Mouse (Mus musculus): ENCODE data around the gene Ppip5k2. TPM values are rescaled to one million over a fixed set of nuclear protein-coding genes. Genes with fewer than 3 reads are reported as not detected.

The Ppip5k2 gene
- polyA plus RNA-seq, 1 experiment from 2014 or later = 56.0 TPM

GRCm38 (mm10) chr1:97745712-97746111 is 24.5 kb downstream of the Ppip5k2 start:
- Histone ChIP-seq H3K4me3 (no peak overlapping the region), H3K27ac (replicated peaks) (no peak overlapping the region), H3K36me3 (replicated peaks) (peaks cover 88% of the 10 kb centered on the region), H3K27me3 (replicated peaks; ENCODE audit: low read depth, poor library complexity, severe bottlenecking) (no peaks in the 10 kb centered on the region), H3K4me1 (no peaks in the 10 kb centered on the region), H3K9me3 (no peaks in the 10 kb centered on the region)
- no peak for DNase-seq (ENCODE audit: low spot score)
- WGBS = 91% methylated on average over 4 of the region's 4 CpGs

GRCm38 (mm10) chr1:97743063-97743462 is 27.1 kb downstream of the Ppip5k2 start:
- Histone ChIP-seq H3K27ac (replicated peaks) (no peak overlapping the region), H3K4me3 (no peak overlapping the region), H3K36me3 (replicated peaks) (peaks cover 85% of the 10 kb centered on the region), H3K9me3 (no peaks in the 10 kb centered on the region), H3K27me3 (replicated peaks; ENCODE audit: low read depth, poor library complexity, severe bottlenecking) (no peaks in the 10 kb centered on the region), H3K4me1 (no peaks in the 10 kb centered on the region)
- DNase-seq (ENCODE audit: low spot score) = no peak
- WGBS = 96% methylated on average over 1 of the region's 1 CpGs

GRCm38 (mm10) chr1:97729339-97729738 is 40.9 kb downstream of the Ppip5k2 start:
- Histone ChIP-seq H3K36me3 (replicated peaks) (peaks cover 71% of the 10 kb centered on the region), H3K27me3 (replicated peaks; ENCODE audit: low read depth, poor library complexity, severe bottlenecking) (no peaks in the 10 kb centered on the region), H3K9me3 (no peaks in the 10 kb centered on the region), H3K4me1 (no peaks in the 10 kb centered on the region), H3K4me3 (no peak overlapping the region), H3K27ac (replicated peaks) (no peak overlapping the region)
- WGBS = 86% methylated on average over 1 of the region's 1 CpGs
- DNase-seq (ENCODE audit: low spot score) = no peak

- Histone ChIP-seq H3K4me1 (no peaks in the 10 kb centered on the region), H3K9me3 (no peaks in the 10 kb centered on the region), H3K36me3 (replicated peaks) (peaks cover 63% of the 10 kb centered on the region), H3K27me3 (replicated peaks; ENCODE audit: low read depth, poor library complexity, severe bottlenecking) (no peaks in the 10 kb centered on the region), H3K27ac (replicated peaks) (no peak overlapping the region), H3K4me3 (no peak overlapping the region)
- no peak for DNase-seq (ENCODE audit: low spot score)
- 74% methylated on average over 2 of the region's 2 CpGs for WGBS
These were observed 43.5 kb downstream of the Ppip5k2 start for GRCm38 (mm10) chr1:97726730-97727129.

GRCm38 (mm10) chr1:97718440-97718839 is 51.8 kb downstream of the Ppip5k2 start:
- H3K4me3 ChIP-seq = no peak overlapping the region
- H3K9me3 ChIP-seq = no peaks in the 10 kb centered on the region
- H3K36me3 ChIP-seq (replicated peaks) = peaks cover 70% of the 10 kb centered on the region
- no peak overlapping the region for H3K27ac ChIP-seq (replicated peaks)
- H3K4me1 ChIP-seq = no peaks in the 10 kb centered on the region
- no peak for DNase-seq (ENCODE audit: low spot score)
- H3K27me3 ChIP-seq (replicated peaks; ENCODE audit: low read depth, poor library complexity, severe bottlenecking) = no peaks in the 10 kb centered on the region
- WGBS = 86% methylated on average over 9 of the region's 9 CpGs

GRCm38 (mm10) chr1:97714334-97714868 is 55.8 kb downstream of the Ppip5k2 start:
- DNase-seq (ENCODE audit: low spot score) = no peak
- Histone ChIP-seq H3K27ac (replicated peaks) (no peak overlapping the region), H3K27me3 (replicated peaks; ENCODE audit: low read depth, poor library complexity, severe bottlenecking) (no peaks in the 10 kb centered on the region), H3K36me3 (replicated peaks) (peaks cover 80% of the 10 kb centered on the region), H3K9me3 (no peaks in the 10 kb centered on the region), H3K4me3 (no peak overlapping the region), H3K4me1 (no peaks in the 10 kb centered on the region)
- WGBS = 90% methylated on average over 11 of the region's 11 CpGs

- H3K27me3 ChIP-seq (replicated peaks; ENCODE audit: low read depth, poor library complexity, severe bottlenecking) = no peaks in the 10 kb centered on the region
- no peaks in the 10 kb centered on the region for H3K9me3 ChIP-seq
- DNase-seq (ENCODE audit: low spot score) = no peak
- H3K4me1 ChIP-seq = no peaks in the 10 kb centered on the region
- peaks cover 72% of the 10 kb centered on the region for H3K36me3 ChIP-seq (replicated peaks)
- H3K4me3 ChIP-seq = no peak overlapping the region
- H3K27ac ChIP-seq (replicated peaks) = no peak overlapping the region
- WGBS = 96% methylated on average over 3 of the region's 3 CpGs
These were observed 59.7 kb downstream of the Ppip5k2 start for GRCm38 (mm10) chr1:97710520-97710919.

GRCm38 (mm10) chr1:97705389-97705788 is 64.8 kb downstream of the Ppip5k2 start:
- DNase-seq (ENCODE audit: low spot score) = no peak
- no peaks in the 10 kb centered on the region for H3K4me1 ChIP-seq
- H3K27ac ChIP-seq (replicated peaks) = no peak overlapping the region
- no peaks in the 10 kb centered on the region for H3K9me3 ChIP-seq
- H3K4me3 ChIP-seq = no peak overlapping the region
- peaks cover 44% of the 10 kb centered on the region for H3K36me3 ChIP-seq (replicated peaks)
- H3K27me3 ChIP-seq (replicated peaks; ENCODE audit: low read depth, poor library complexity, severe bottlenecking) = no peaks in the 10 kb centered on the region

GRCm38 (mm10) chr1:97704646-97705045 is 65.6 kb downstream of the Ppip5k2 start:
- Histone ChIP-seq H3K36me3 (replicated peaks) (peaks cover 38% of the 10 kb centered on the region), H3K4me3 (no peak overlapping the region), H3K9me3 (no peaks in the 10 kb centered on the region), H3K27me3 (replicated peaks; ENCODE audit: low read depth, poor library complexity, severe bottlenecking) (no peaks in the 10 kb centered on the region), H3K4me1 (no peaks in the 10 kb centered on the region), H3K27ac (replicated peaks) (no peak overlapping the region)
- DNase-seq (ENCODE audit: low spot score) = no peak
- 93% methylated on average over 1 of the region's 1 CpGs for WGBS

- Histone ChIP-seq H3K4me1 (peaks cover 9% of the 10 kb centered on the region), H3K27me3 (replicated peaks; ENCODE audit: low read depth, poor library complexity, severe bottlenecking) (no peaks in the 10 kb centered on the region), H3K36me3 (replicated peaks) (peaks cover 2% of the 10 kb centered on the region; the same call in 1 of the 2 replicates), H3K27ac (replicated peaks) (peak overlapping the region; percentile 55), H3K4me3 (peak overlapping the region; percentile 16; the same call in 1 of the 2 replicates), H3K9me3 (no peaks in the 10 kb centered on the region)
- WGBS = 18% methylated on average over 11 of the region's 11 CpGs
- DNase-seq (ENCODE audit: low spot score) = peak; percentile 11
These were observed 71.1 kb downstream of the Ppip5k2 start for GRCm38 (mm10) chr1:97698956-97699570.

GRCm38 (mm10) chr1:97697273-97697672 is 72.9 kb downstream of the Ppip5k2 start:
- Histone ChIP-seq H3K36me3 (replicated peaks) (no peaks in the 10 kb centered on the region), H3K27ac (replicated peaks) (no peak overlapping the region), H3K4me3 (no peak overlapping the region), H3K9me3 (no peaks in the 10 kb centered on the region), H3K27me3 (replicated peaks; ENCODE audit: low read depth, poor library complexity, severe bottlenecking) (no peaks in the 10 kb centered on the region), H3K4me1 (peaks cover 9% of the 10 kb centered on the region)
- DNase-seq (ENCODE audit: low spot score) = no peak
- WGBS = 92% methylated on average over 1 of the region's 1 CpGs

GRCm38 (mm10) chr1:97693825-97694224 is 76.4 kb downstream of the Ppip5k2 start:
- H3K36me3 ChIP-seq (replicated peaks) = no peaks in the 10 kb centered on the region
- H3K4me3 ChIP-seq = no peak overlapping the region
- DNase-seq (ENCODE audit: low spot score) = no peak
- no peaks in the 10 kb centered on the region for H3K9me3 ChIP-seq
- H3K27ac ChIP-seq (replicated peaks) = no peak overlapping the region
- peaks cover 5% of the 10 kb centered on the region for H3K4me1 ChIP-seq
- H3K27me3 ChIP-seq (replicated peaks; ENCODE audit: low read depth, poor library complexity, severe bottlenecking) = no peaks in the 10 kb centered on the region

GRCm38 (mm10) chr1:97688756-97689155 is 81.5 kb downstream of the Ppip5k2 start:
- H3K27ac ChIP-seq (replicated peaks) = no peak overlapping the region
- no peaks in the 10 kb centered on the region for H3K4me1 ChIP-seq
- H3K9me3 ChIP-seq = no peaks in the 10 kb centered on the region
- peak; percentile 44 for DNase-seq (ENCODE audit: low spot score)
- WGBS = 14% methylated on average over 3 of the region's 3 CpGs
- H3K36me3 ChIP-seq (replicated peaks) = no peaks in the 10 kb centered on the region
- no peak overlapping the region for H3K4me3 ChIP-seq
- no peaks in the 10 kb centered on the region for H3K27me3 ChIP-seq (replicated peaks; ENCODE audit: low read depth, poor library complexity, severe bottlenecking)
